Mouse (Mus musculus): ENCODE measurements around the gene Fbxl13. TPM values are rescaled to one million over a fixed set of nuclear protein-coding genes. Genes with fewer than 3 reads are reported as not detected.

Gene Fbxl13
- polyA plus RNA-seq, 1 experiment from 2014 or later: 0.39 TPM

DNA sequence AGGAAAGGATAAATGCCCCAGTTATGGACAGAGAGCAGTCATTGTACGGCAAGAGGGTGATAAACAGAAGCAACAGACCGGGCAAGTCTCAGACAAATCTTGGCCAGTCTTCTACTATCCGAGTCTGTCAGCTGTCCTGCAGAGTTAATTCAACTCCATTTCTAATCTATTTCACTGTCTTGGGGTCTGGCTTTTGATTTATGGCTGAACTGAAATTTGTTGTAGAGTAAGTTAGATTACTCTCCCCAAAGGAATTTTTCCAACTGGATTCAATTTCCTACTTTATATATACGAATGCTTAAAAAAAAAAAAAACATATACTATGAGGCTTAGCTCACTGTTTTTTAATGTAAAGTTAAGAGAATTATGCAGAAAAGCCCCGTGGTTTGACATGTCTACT lies 158.6 kb downstream of the Fbxl13 start:
- no peak for ATAC-seq (replicated peaks)

DNA sequence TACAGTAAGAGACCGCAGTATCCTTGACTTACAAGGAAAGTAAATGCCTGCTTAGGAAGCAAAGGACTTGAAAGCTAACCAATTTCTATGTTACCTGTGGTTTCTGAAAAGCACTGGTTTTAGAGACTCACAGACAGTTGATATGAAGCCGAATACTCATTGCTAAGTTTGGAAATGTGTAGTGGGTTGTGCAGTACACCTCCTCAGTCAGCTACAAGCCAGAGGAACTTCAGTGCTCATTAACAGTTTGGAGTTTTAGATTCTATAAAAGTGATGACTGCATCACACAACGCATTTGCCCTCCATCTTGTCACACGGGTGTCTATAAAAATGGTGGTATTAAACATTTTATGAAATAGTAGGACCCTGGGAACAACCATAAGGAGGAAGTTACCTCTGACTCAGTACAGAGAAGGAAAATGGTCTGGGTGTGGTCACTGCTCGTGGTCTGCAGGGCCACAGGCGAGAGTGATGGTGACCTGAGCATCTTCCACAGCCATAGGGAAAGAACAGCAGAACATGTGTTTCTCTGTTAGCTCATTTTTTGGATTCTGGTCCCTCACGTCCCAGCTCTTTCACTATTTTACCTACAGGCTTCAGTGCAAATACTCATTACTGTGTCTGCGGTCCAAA lies 160.1 kb downstream of the Fbxl13 start:
- no peaks in the 10 kb centered on the region for H3K36me3 ChIP-seq (replicated peaks)
- H3K4me2 ChIP-seq: no peak overlapping the region
- H3K4me3 ChIP-seq: no peak overlapping the region
- no peaks in the 10 kb centered on the region for H3K27me3 ChIP-seq (replicated peaks)
- ATAC-seq (replicated peaks): no peak
- H3K9ac ChIP-seq: no peak overlapping the region
- H3K27ac ChIP-seq: no peak overlapping the region
- H3K4me1 ChIP-seq: no peaks in the 10 kb centered on the region
- H3K9me3 ChIP-seq: no peaks in the 10 kb centered on the region
- WGBS: 93% methylated on average over 8 of the region's 8 CpGs

More for the DNA sequence above, 158.6 kb downstream of the Fbxl13 start:
- no peak overlapping the region for H3K4me2 ChIP-seq
- H3K4me1 ChIP-seq: no peaks in the 10 kb centered on the region
- 84% methylated on average over 5 of the region's 5 CpGs for WGBS
- no peaks in the 10 kb centered on the region for H3K27me3 ChIP-seq (replicated peaks)
- no peaks in the 10 kb centered on the region for H3K36me3 ChIP-seq (replicated peaks)
- no peak overlapping the region for H3K27ac ChIP-seq
- no peak overlapping the region for H3K9ac ChIP-seq
- no peak overlapping the region for H3K4me3 ChIP-seq
- H3K9me3 ChIP-seq: no peaks in the 10 kb centered on the region

DNA sequence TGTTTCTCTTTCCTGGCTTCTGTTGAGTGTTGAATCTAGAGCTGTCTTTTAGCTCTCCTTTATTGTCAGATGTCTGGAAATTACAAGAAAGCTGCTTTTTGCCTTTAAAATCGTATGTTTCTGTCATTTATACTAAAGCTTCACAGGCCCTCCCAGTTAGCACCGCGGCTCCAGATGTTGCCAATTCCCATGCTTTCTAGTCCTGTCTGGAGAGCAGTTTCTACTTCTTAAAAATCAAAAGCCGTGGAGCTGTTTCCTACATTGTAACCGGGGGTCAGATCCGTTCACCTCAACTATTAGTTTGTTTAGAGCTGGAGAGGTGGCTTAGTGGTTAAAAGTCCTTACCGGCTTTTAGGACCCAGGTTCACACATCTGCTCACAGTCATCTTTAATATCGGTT lies 162.2 kb downstream of the Fbxl13 start:
- Histone ChIP-seq H3K4me1 (no peaks in the 10 kb centered on the region), H3K27ac (no peak overlapping the region), H3K9me3 (no peaks in the 10 kb centered on the region), H3K27me3 (replicated peaks) (no peaks in the 10 kb centered on the region), H3K4me3 (no peak overlapping the region), H3K4me2 (no peak overlapping the region), H3K36me3 (replicated peaks) (no peaks in the 10 kb centered on the region), H3K9ac (no peak overlapping the region)
- ATAC-seq (replicated peaks): no peak
- WGBS: 86% methylated on average over 8 of the region's 8 CpGs

DNA sequence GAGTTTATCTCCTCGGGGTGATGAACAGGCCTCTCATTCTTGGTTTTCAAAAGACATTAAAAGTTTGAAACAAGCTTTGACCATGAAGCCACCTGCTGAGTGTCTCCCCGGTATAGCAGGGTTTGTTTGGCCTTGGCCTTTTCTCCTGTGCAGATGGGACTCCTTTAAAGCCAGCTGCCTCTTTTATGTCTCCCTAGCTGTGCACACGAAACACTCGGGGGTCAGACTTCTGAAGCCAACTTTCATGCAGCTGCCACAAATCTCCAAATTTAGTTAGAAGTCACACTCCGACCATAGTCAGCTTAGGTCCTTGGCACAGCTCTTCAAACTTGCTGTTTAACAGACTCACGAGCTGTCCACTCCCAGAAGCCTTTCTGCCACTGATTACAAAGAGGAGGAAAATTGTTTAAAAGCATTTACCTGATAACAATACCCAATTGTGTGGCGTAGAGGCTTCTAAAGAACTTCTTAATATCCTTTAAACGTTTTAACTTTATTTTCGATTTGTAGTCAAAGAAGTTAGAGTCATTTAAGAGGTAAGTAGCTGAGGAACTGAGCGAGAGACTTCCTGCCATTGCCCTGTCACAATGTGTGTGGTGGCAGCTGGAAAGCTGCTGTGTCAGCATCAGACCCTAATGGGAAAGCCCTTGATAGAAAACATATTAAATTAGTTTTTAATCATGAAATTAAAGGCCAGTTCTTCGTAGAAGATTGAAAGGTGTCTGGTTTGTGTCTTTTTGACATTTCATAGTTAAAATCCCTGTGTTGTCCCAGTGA lies 162.8 kb downstream of the Fbxl13 start:
- ATAC-seq (replicated peaks): no peak; the same call in 1 of the 2 replicates
- no peak overlapping the region for H3K27ac ChIP-seq
- no peaks in the 10 kb centered on the region for H3K36me3 ChIP-seq (replicated peaks)

DNA sequence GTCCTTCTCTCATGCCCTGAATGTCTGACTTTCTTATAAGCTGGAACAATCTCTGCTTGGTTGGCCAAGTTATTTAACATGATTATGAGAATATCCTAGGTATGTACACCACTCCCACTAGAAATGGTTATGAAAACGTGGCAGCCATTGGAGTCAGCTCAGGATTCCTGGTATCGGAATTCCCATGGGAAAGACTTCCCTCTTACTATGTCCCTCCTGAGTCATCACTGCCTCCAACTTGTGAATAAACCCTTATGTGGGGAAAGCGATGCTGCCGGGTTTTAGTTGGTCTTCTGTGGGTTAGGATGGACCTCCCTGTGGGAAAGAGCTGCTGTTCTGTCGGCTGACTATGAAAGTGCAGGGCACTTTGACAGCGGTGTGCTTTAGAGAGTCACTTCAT lies 163.9 kb downstream of the Fbxl13 start:
- no peaks in the 10 kb centered on the region for H3K36me3 ChIP-seq (replicated peaks)
- no peak overlapping the region for H3K4me3 ChIP-seq
- no peak overlapping the region for H3K9ac ChIP-seq
- no peak overlapping the region for H3K4me2 ChIP-seq
- H3K4me1 ChIP-seq: no peaks in the 10 kb centered on the region
- H3K27ac ChIP-seq: no peak overlapping the region
- no peaks in the 10 kb centered on the region for H3K27me3 ChIP-seq (replicated peaks)
- ATAC-seq (replicated peaks): no peak
- WGBS: 84% methylated on average over 6 of the region's 6 CpGs
- no peaks in the 10 kb centered on the region for H3K9me3 ChIP-seq

More for the DNA sequence above, 162.8 kb downstream of the Fbxl13 start:
- Histone ChIP-seq H3K9ac (no peak overlapping the region), H3K9me3 (no peaks in the 10 kb centered on the region), H3K27me3 (replicated peaks) (no peaks in the 10 kb centered on the region), H3K4me3 (no peak overlapping the region), H3K4me1 (no peaks in the 10 kb centered on the region), H3K4me2 (no peak overlapping the region)
- WGBS: 22% methylated on average over 11 of the region's 11 CpGs

- Histone ChIP-seq H3K27me3 (replicated peaks) (no peaks in the 10 kb centered on the region), H3K9ac (no peak overlapping the region), H3K4me1 (no peaks in the 10 kb centered on the region), H3K36me3 (replicated peaks) (no peaks in the 10 kb centered on the region), H3K4me2 (no peak overlapping the region), H3K9me3 (no peaks in the 10 kb centered on the region), H3K27ac (no peak overlapping the region), H3K4me3 (no peak overlapping the region)
- no peak for ATAC-seq (replicated peaks)
- 89% methylated on average over 5 of the region's 5 CpGs for WGBS
Measured at GRCm38 (mm10) chr5:21479746-21480145, 165.7 kb downstream of the Fbxl13 start.

GRCm38 (mm10) chr5:21478428-21478827 lies 167.0 kb downstream of the Fbxl13 start:
- H3K27ac ChIP-seq: no peak overlapping the region
- no peak overlapping the region for H3K9ac ChIP-seq
- WGBS: 96% methylated on average over 5 of the region's 5 CpGs
- H3K4me2 ChIP-seq: no peak overlapping the region
- no peaks in the 10 kb centered on the region for H3K36me3 ChIP-seq (replicated peaks)
- no peaks in the 10 kb centered on the region for H3K9me3 ChIP-seq
- no peaks in the 10 kb centered on the region for H3K27me3 ChIP-seq (replicated peaks)
- no peak overlapping the region for H3K4me3 ChIP-seq
- no peak for ATAC-seq (replicated peaks)
- no peaks in the 10 kb centered on the region for H3K4me1 ChIP-seq

DNA sequence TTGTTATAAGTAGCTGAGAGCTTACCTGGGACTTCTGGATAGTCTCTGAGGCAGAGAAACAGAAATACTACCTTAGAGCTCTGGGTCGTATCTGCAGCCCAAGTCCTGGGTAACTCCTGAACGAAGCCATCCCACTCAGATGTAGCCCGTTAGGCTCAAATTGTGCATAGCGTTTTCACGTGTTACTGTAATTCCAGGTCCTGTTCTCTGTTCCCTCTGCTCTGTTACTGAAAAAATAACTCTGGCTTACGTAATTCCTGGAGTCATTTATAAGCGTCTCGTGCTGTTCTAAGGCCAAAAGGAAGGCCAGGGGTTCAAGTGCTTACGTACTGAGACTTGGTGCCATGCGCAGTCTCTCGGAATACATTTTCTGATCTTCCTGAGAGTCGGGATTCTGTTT lies 177.3 kb downstream of the Fbxl13 start:
- H3K4me3 ChIP-seq: no peak overlapping the region
- H3K9ac ChIP-seq: no peak overlapping the region
- no peak overlapping the region for H3K4me2 ChIP-seq
- 95% methylated on average over 12 of the region's 12 CpGs for WGBS
- no peaks in the 10 kb centered on the region for H3K36me3 ChIP-seq (replicated peaks)
- no peak overlapping the region for H3K27ac ChIP-seq
- H3K9me3 ChIP-seq: no peaks in the 10 kb centered on the region
- no peak for ATAC-seq (replicated peaks)
- H3K4me1 ChIP-seq: no peaks in the 10 kb centered on the region
- no peaks in the 10 kb centered on the region for H3K27me3 ChIP-seq (replicated peaks)

- Histone ChIP-seq H3K27me3 (replicated peaks) (no peaks in the 10 kb centered on the region), H3K4me3 (no peak overlapping the region), H3K27ac (no peak overlapping the region), H3K9ac (no peak overlapping the region), H3K4me2 (no peak overlapping the region), H3K36me3 (replicated peaks) (no peaks in the 10 kb centered on the region), H3K9me3 (no peaks in the 10 kb centered on the region), H3K4me1 (no peaks in the 10 kb centered on the region)
- no peak for ATAC-seq (replicated peaks)
- WGBS: 56% methylated on average over 7 of the region's 7 CpGs
Measured at GRCm38 (mm10) chr5:21467387-21467786, 178.0 kb downstream of the Fbxl13 start.

GRCm38 (mm10) chr5:21440833-21441530 lies 204.5 kb downstream of the Fbxl13 start:
- WGBS: 72% methylated on average over 8 of the region's 8 CpGs
- H3K9ac ChIP-seq: no peak overlapping the region
- H3K27me3 ChIP-seq (replicated peaks): no peaks in the 10 kb centered on the region
- H3K4me3 ChIP-seq: no peak overlapping the region
- no peaks in the 10 kb centered on the region for H3K9me3 ChIP-seq
- H3K4me2 ChIP-seq: no peak overlapping the region
- H3K4me1 ChIP-seq: no peaks in the 10 kb centered on the region
- no peak overlapping the region for H3K27ac ChIP-seq
- no peaks in the 10 kb centered on the region for H3K36me3 ChIP-seq (replicated peaks)
- ATAC-seq (replicated peaks): no peak

DNA sequence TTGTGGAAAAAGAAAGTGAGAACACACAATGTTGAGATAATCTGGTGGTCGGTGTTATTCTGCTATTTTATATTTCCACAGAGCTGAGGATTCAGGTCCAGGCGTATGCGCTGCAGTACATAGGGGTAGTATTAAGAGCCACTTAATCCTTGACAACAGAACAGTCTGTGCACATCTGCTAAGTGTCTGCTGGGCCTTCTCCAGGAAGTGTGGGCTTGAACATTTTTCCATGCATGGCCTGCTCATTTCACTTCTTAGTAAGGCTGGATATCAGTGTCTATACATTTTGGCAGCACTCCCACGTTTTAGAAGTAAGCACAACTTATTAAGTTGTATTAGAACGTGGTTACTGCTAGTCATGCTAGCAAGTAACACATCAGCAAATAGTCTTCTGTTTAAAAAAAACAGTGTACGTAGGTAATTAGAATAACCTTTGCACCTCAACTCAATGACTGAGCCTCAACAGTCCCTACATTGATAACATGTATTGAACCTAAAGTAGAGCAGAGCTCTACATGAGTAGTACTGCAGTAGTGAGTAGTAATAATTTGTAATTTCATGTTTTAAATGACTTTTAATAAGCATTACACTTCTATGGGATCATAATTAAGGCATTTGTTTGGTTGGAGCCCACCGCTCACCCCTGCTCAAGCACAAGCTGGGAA lies 205.9 kb downstream of the Fbxl13 start:
- H3K4me3 ChIP-seq: no peak overlapping the region
- H3K9me3 ChIP-seq: no peaks in the 10 kb centered on the region
- no peaks in the 10 kb centered on the region for H3K4me1 ChIP-seq
- 94% methylated on average over 7 of the region's 7 CpGs for WGBS
- H3K36me3 ChIP-seq (replicated peaks): no peaks in the 10 kb centered on the region
- no peak overlapping the region for H3K4me2 ChIP-seq
- no peak overlapping the region for H3K9ac ChIP-seq
- H3K27me3 ChIP-seq (replicated peaks): no peaks in the 10 kb centered on the region
- no peak overlapping the region for H3K27ac ChIP-seq
- no peak for ATAC-seq (replicated peaks)

- Histone ChIP-seq H3K9me3 (no peaks in the 10 kb centered on the region), H3K4me2 (no peak overlapping the region), H3K27me3 (replicated peaks) (no peaks in the 10 kb centered on the region), H3K4me3 (no peak overlapping the region), H3K9ac (no peak overlapping the region), H3K4me1 (no peaks in the 10 kb centered on the region), H3K36me3 (replicated peaks) (no peaks in the 10 kb centered on the region), H3K27ac (no peak overlapping the region)
- ATAC-seq (replicated peaks): no peak
- 94% methylated on average over 9 of the region's 9 CpGs for WGBS
Measured at GRCm38 (mm10) chr5:21438428-21438827, 207.0 kb downstream of the Fbxl13 start.

Measured in midbrain, embryonic 15.5 days (tissue).